Mouse (Mus musculus) ES-E14 (cell line): ENCODE measurements around the gene Dtx4. TPM values are rescaled to one million over a fixed set of nuclear protein-coding genes. Genes with fewer than 3 reads are reported as not detected.

Source experiments
- DNase-seq: peaks from one replicate; pipeline ENCODE4 v3.0.0-alpha.2; 2013; ENCODE audit warnings: low read depth, low spot score
- H3K27ac ChIP-seq: 2 replicates; pipeline ENCODE4 v1.5.1; 2012; ENCODE audit warnings: low read depth, mild to moderate bottlenecking, low read length, moderate library complexity, mixed read lengths; ENCODE audit not compliant: poor library complexity, insufficient read depth, severe bottlenecking
- H3K36me3 ChIP-seq: 2 replicates; pipeline ENCODE4 v1.6.1; 2012; ENCODE audit warnings: mild to moderate bottlenecking, low read length, moderate library complexity, mixed read lengths; ENCODE audit not compliant: control insufficient read depth, poor library complexity, insufficient read depth, severe bottlenecking
- H3K4me1 ChIP-seq, 2 experiments: fragments of 150-350 bp in 1 of 2; sonication (generic) in 1 of 2; 2 replicates each; pipeline ENCODE4 v1.6.1; 2012; ENCODE audit warnings: low read length in 2 of 2, mild to moderate bottlenecking in 1 of 2, mixed read lengths in 1 of 2; ENCODE audit not compliant: control insufficient read depth in 2 of 2, insufficient read depth in 2 of 2, poor library complexity in 1 of 2
- H3K4me3 ChIP-seq, 2 experiments: fragments of 150-350 bp in 1 of 2; sonication (generic) in 1 of 2; 2 replicates each; pipeline ENCODE4 v1.5.1; 2012; ENCODE audit warnings: low read length in 2 of 2, low read depth in 1 of 2, mild to moderate bottlenecking in 1 of 2, mixed read lengths in 1 of 2; ENCODE audit not compliant: insufficient read depth in 1 of 2, poor library complexity in 1 of 2, severe bottlenecking in 1 of 2
- H3K9ac ChIP-seq: 2 replicates; pipeline ENCODE4 v1.6.1; 2012; ENCODE audit warnings: low read depth, mild to moderate bottlenecking, low read length, mixed read lengths; ENCODE audit not compliant: poor library complexity, insufficient read depth, severe bottlenecking
- H3K9me3 ChIP-seq: fragments of 150-350 bp; sonication (generic); 2 replicates; pipeline ENCODE4 v1.6.1; 2012; ENCODE audit warnings: low read depth, mild to moderate bottlenecking, low read length; ENCODE audit not compliant: control insufficient read depth, insufficient read depth
- CHD2 ChIP-seq: IDR thresholded peaks from 2 replicates; pipeline ENCODE4 v1.6.1; 2014; ENCODE audit warnings: mild to moderate bottlenecking, low read depth, low read length, inconsistent platforms
- HCFC1 ChIP-seq: IDR thresholded peaks from 2 replicates; pipeline ENCODE4 v1.6.1; 2012; ENCODE audit warnings: low read length, inconsistent platforms, borderline replicate concordance; ENCODE audit not compliant: insufficient read depth
- MAFK ChIP-seq: IDR thresholded peaks from 2 replicates; pipeline ENCODE4 v1.6.1; 2014; ENCODE audit warnings: mild to moderate bottlenecking, low read depth, low read length, inconsistent platforms; ENCODE audit not compliant: insufficient read depth
- ZC3H11A ChIP-seq: IDR thresholded peaks from 2 replicates; pipeline ENCODE4 v1.6.1; 2012; ENCODE audit warnings: low read depth, mild to moderate bottlenecking, inconsistent platforms, low read length, borderline replicate concordance
- ZNF384 ChIP-seq: IDR thresholded peaks from 2 replicates; pipeline ENCODE4 v1.6.1; 2012; ENCODE audit warnings: low read depth, low read length, inconsistent platforms
- in situ Hi-C, 2 experiments: fragments of 600-800 bp; cut with MboI; formaldehyde crosslinking; loops; one replicate each; pipeline ENCODE4 v1.15.1; 2025; ENCODE audit warnings: low sequenced_read_pairs in 2 of 2, inconsistent platforms in 1 of 2; ENCODE audit not compliant: unreplicated experiment in 2 of 2
- total RNA-seq: library from RNA; depleted of rRNA; stranded (reverse); fragments of 300-350 nt; gene quantifications from 2 replicates; pipeline ENCODE4 v1.2.3, GENCODE M21; 2012

Dtx4 gene
- total RNA-seq, 1 experiment = 1.4 TPM

DNA sequence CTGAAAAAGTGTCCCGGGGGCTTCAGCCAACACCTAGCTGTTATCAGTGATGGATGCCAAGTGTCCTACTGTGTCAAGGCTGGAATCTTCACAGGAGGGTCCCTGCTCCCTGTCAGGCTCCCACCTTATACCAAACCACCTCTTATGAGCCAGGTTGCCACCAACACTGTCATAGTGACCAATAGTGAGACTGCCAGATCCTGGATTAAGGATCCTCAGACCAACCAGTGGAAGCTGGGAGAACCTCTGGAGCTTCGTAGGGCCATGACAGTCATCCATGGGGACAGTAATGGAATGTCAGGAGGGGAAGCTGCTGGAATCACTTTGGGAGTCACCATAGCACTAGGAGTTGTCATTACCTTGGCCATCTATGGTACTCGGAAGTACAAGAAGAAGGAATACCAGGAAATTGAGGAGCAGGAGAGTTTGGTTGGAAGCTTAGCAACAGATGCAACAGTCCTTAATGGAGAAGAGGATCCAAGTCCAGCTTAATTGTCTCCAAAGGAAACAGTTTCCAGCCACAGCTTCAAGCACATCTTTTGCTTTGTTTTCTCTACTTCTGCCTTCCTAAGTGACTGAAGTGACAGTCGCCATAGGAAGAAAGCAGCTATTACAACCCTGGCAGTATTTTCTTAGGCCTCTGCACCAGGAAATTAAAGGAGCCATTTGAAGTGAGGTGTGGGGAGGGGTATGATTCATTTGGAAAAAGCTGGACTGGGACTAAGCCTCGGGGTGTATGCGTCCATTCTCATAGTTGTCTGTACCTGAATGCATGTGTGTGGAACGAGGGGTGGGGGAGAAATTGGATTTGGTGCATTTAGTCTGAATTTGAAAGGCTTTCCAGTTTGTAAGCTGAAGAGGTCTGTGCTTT lies 38.2 kb downstream of the Dtx4 start:
- no peak overlapping the region for H3K4me3 ChIP-seq
- H3K9ac ChIP-seq = no peak overlapping the region
- no peaks in the 10 kb centered on the region for H3K9me3 ChIP-seq
- TF ChIP-seq MAFK (no peak), ZNF384 (no peak), CHD2 (no peak), ZC3H11A (no peak), HCFC1 (no peak)
- in situ Hi-C loops = no loop called here
- no peaks in the 10 kb centered on the region for H3K36me3 ChIP-seq
- DNase-seq = no peak
- peaks cover 0 to 3% of the 10 kb centered on the region in 2 experiments; a peak in 1 of 4 replicates for H3K4me1 ChIP-seq
- no peak overlapping the region for H3K27ac ChIP-seq

DNA sequence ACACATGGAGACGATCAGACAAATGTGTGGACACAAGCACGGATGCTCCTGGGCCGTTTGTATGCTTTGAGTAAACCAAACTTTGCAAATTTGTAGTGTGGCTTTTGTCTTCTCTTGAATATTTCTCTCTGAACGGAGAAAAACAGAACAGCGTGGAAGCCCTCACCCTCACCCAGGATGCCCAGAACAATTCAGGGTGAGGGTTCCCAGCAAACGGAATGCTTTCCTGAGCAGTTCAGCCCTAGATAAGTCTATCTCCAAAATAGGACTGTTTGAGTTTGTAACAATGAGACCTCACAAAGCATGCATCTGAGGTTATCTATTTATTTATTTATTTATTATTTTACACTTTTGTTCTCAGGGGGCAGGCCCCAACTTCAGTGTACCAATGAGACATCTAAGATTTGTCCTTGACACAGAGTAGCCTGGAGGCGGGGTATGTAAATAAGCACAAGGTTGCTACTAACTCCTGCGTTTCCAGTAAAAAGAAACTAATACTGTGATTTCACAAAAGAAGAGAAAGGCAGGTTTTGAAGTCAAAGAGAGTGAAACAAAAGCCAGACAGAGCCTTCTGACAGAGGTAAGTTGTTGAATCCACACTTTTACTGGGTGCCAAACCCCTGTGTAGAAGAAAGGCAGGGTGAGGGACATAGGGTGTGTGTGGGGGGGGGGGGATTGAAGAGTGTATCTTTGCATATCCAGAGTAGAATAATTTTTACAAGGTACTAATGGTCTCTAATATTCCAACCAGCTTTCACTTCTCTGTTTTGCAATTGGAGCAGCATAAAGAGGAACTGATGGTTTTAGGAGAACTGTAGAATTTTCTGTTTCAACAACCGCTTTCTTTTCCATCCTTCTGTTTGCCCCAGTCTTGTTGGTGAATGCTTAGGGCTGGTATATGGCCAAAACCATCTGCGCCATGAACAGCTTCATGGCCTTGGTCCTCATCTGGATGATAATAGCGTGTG lies 40.7 kb downstream of the Dtx4 start, which contains the start of gene Mpeg1:
Gene Mpeg1 (plus strand): TSS at position 498 of the 968 bp plus-strand sequence.
- Histone ChIP-seq H3K9ac (no peak within 1 kb of the TSS), H3K27ac (no peak within 1 kb of the TSS), H3K36me3 (no peaks in the 10 kb centered on the region), H3K4me1 (peaks cover 0 to 3% of the 10 kb centered on the region in 2 experiments; a peak in 1 of 4 replicates), H3K9me3 (no peaks in the 10 kb centered on the region), H3K4me3 (no peak within 1 kb of the TSS)
- in situ Hi-C loops = no loop called here
- no peak for DNase-seq
- no peak for TF ChIP-seq ZC3H11A
- no peak for TF ChIP-seq HCFC1
- TF ChIP-seq CHD2 = no peak
- no peak for TF ChIP-seq ZNF384
- TF ChIP-seq MAFK = no peak

DNA sequence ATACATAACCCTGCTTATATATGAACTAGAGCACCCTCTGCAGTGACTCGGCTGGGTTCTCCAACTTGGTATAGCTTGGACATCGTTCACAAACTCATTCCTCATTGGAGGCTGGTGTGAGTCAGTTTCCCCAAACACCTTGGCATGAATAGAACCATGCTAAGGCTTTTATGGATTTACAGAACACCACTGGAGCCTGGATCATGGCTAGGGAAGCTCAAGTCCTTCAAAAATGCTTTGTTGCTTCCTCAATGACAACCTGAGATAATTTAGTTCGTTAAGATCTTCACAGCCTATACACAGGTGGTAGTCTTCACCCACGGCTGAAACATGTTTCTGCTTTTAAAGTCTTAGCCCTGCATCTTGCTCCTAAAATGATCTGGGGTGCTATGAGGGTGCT lies 41.7 kb downstream of the Dtx4 start:
- H3K27ac ChIP-seq = no peak overlapping the region
- H3K9me3 ChIP-seq = no peaks in the 10 kb centered on the region
- in situ Hi-C loops = no loop called here
- no peak overlapping the region for H3K9ac ChIP-seq
- H3K4me3 ChIP-seq = no peak overlapping the region
- H3K4me1 ChIP-seq = peaks cover 0 to 3% of the 10 kb centered on the region in 2 experiments; a peak in 1 of 4 replicates
- no peak for DNase-seq
- TF ChIP-seq ZC3H11A = no peak
- TF ChIP-seq MAFK = no peak
- TF ChIP-seq CHD2 = no peak
- no peaks in the 10 kb centered on the region for H3K36me3 ChIP-seq

DNA sequence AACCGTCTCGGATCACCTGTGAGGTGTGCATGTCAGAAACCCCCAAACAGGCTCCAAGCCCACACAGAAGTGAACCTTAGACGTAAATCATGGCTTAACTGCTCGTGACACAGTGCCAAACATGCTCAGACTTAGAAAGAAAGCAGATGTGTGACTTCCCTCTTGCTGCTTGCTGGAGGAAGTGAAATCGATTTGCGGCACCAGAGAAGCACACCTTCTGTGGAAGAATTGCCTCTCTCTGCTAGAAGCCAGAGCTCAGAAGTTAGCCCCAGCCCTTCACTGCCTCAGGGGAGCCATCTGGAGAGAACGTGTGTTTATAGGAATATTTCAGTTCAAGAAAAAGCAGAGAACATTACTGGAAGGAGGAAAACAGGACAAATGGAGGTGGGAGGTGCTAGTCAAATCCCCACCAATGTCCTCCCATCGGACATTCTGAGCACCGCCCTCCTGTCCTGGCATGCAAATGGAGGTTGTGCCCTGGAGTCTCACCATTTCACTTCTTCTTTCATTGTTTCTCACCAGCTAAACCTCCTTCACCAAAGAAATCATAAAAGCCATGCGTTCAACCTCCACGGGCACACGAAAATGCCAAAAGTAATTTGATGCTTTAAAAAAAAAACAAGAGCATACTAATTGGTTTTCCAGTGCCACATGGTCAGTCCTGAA lies 43.7 kb downstream of the Dtx4 start:
- Histone ChIP-seq H3K27ac (no peak overlapping the region), H3K9ac (no peak overlapping the region)
- no peak for DNase-seq

More for the DNA sequence above, 43.7 kb downstream of the Dtx4 start:
- no peaks in the 10 kb centered on the region for H3K9me3 ChIP-seq
- in situ Hi-C loops = no loop called here
- H3K36me3 ChIP-seq = no peaks in the 10 kb centered on the region
- no peaks in the 10 kb centered on the region for H3K4me1 ChIP-seq
- TF ChIP-seq ZC3H11A (no peak), CHD2 (no peak), HCFC1 (no peak), MAFK (no peak), ZNF384 (no peak)
- H3K4me3 ChIP-seq = no peak overlapping the region
